Mouse (Mus musculus) small intestine, adult 2 months (tissue): Measurements from ENCODE around the gene Ccdc13.

Experiments used
- CTCF ChIP-seq: fragments of 200-500 bp; IDR thresholded peaks from 2 replicates; pipeline ENCODE4 v1.5.1; 2012; ENCODE audit warnings: low read depth, mild to moderate bottlenecking, control low read depth, inconsistent platforms, low read length, moderate library complexity, mixed read lengths; ENCODE audit not compliant: insufficient replicate concordance, insufficient read length; ENCODE audit errors: extremely low read depth
- POLR2A ChIP-seq: fragments of 200-500 bp; IDR thresholded peaks from 2 replicates; pipeline ENCODE4 v1.6.1; 2012; ENCODE audit warnings: low read depth, mild to moderate bottlenecking, control low read depth, inconsistent platforms, low read length, moderate library complexity

DNA sequence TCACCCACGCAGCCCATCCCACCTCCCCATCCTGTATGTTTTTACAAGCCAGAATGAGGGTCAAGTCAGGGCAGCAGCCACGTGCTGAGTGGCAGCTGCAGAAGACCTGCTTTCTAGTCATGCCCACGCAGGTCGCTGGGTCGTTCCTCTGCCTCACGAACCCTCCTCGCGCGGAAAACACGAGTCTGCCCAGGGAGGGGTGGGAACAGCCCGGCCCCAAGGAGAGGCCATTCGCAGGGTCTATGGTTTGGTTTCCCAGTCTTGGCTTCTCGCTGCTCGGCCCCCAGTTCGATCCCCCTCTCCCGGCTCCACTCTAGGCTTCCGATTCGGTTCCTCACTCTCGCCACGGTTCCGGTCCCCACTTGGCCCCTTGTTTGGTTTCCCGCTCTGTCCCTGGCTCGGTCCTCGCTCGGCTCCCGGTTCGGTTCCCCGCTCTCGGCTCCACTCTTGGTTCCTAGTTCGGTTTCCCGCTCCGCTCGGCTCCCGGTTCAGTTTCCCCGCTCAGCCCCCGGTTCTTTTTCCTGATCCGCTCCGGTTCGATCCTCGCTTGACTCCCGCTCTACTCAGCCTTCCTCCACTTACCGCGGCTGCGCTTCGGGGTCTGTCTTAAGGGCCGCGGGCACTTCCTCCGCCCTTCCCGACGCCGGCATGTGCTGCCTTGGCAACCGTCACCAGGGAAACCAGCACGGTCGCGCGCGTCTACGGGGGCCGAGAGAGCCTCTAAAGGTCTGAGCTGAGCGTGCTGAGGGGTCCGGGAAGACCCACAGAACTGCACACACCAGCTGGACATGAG lies at the start of gene Ccdc13:
- TF ChIP-seq CTCF (no peak), POLR2A (no peak)
